Mouse (Mus musculus) spleen, adult 2 months (tissue): ENCODE data around the gene Erv3.

Experiments
- CTCF ChIP-seq: fragments of 200-500 bp; IDR thresholded peaks from 2 replicates; pipeline ENCODE4 v1.5.1; 2011; ENCODE audit warnings: mild to moderate bottlenecking, inconsistent platforms; ENCODE audit not compliant: insufficient read depth, insufficient read length, insufficient replicate concordance; ENCODE audit errors: extremely low read depth
- POLR2A ChIP-seq: fragments of 200-500 bp; IDR thresholded peaks from 2 replicates; pipeline ENCODE4 v1.6.1; 2011; ENCODE audit warnings: low read depth, low read length, inconsistent platforms

DNA sequence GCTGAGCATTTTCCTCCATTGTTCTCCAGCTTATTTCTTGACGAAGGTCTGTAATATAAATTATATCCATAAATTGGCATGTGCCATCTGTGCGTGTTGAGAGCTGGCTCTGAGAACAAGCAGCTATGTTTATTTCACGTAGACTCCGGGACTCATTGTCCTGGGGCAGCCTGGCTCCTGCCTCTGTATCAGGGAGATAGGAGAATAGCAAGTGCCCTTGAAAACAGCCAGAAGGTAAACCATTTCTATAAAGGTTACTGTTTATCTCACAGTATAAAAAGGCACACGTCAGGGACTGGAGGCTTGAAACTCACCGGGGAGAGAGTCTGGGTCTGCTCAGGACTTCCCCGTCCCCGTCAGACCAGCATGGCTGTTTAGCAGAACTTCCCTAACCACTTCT is 13.9 kb downstream of the Erv3 start:
- TF ChIP-seq CTCF: no peak
- TF ChIP-seq POLR2A: no peak
